Mouse (Mus musculus) lung, embryonic 15.5 days (tissue): ENCODE results near the gene 9130204L05Rik. TPM values are rescaled to one million over a fixed set of nuclear protein-coding genes. Genes with fewer than 3 reads are reported as not detected.

Experiments used
- ATAC-seq: fragments of 200-750 bp; cut with Nextera tagmentation; 2 replicates; pipeline ENCODE4 v1.8.0; 2017; ENCODE audit warnings: moderate number of reproducible peaks, borderline replicate concordance; ENCODE audit not compliant: low FRiP score, low TSS enrichment; ENCODE audit errors: extremely low read depth
- H3K27ac ChIP-seq: fragments of 300-500 bp; sonication (generic); 2 replicates; pipeline ENCODE4 v1.5.1; 2015; ENCODE audit warnings: moderate library complexity, mild to moderate bottlenecking, inconsistent platforms
- H3K27me3 ChIP-seq: fragments of 300-500 bp; sonication (generic); 2 replicates; pipeline ENCODE4 v1.6.1; 2015; ENCODE audit warnings: inconsistent platforms
- H3K36me3 ChIP-seq: fragments of 300-500 bp; sonication (generic); 2 replicates; pipeline ENCODE4 v1.6.1; 2015; ENCODE audit warnings: inconsistent platforms
- H3K4me1 ChIP-seq: fragments of 300-500 bp; sonication (generic); 2 replicates; pipeline ENCODE4 v1.6.1; 2015; ENCODE audit warnings: inconsistent platforms
- H3K4me2 ChIP-seq: fragments of 300-500 bp; sonication (generic); 2 replicates; pipeline ENCODE4 v1.6.1; 2015; ENCODE audit warnings: inconsistent platforms, mild to moderate bottlenecking, moderate library complexity
- H3K4me3 ChIP-seq: fragments of 300-500 bp; sonication (generic); 2 replicates; pipeline ENCODE4 v1.5.1; 2015; ENCODE audit warnings: mild to moderate bottlenecking, inconsistent platforms
- H3K9ac ChIP-seq: fragments of 300-500 bp; sonication (generic); 2 replicates; pipeline ENCODE4 v1.6.1; 2015; ENCODE audit warnings: inconsistent platforms
- H3K9me3 ChIP-seq: fragments of 300-500 bp; sonication (generic); 2 replicates; pipeline ENCODE4 v1.6.1; 2016; ENCODE audit warnings: inconsistent platforms
- WGBS: fragments of 180-500 bp; shearing (Covaris S2); methylation state at CpG from one replicate; pipeline ENCODE4 v1.1.7; 2015; 5-methylcytosine and 5-hydroxymethylcytosine counted together
- polyA plus RNA-seq: library from polyadenylated mRNA; unstranded; fragments of >200 nt; fragmentation: Nextera tagmentation; extraction: Ambion mirVana; gene quantifications from 2 replicates; pipeline ENCODE4 v1.2.1, GENCODE M21; 2015

Gene 9130204L05Rik
- not detected in 2 replicates for polyA plus RNA-seq

DNA sequence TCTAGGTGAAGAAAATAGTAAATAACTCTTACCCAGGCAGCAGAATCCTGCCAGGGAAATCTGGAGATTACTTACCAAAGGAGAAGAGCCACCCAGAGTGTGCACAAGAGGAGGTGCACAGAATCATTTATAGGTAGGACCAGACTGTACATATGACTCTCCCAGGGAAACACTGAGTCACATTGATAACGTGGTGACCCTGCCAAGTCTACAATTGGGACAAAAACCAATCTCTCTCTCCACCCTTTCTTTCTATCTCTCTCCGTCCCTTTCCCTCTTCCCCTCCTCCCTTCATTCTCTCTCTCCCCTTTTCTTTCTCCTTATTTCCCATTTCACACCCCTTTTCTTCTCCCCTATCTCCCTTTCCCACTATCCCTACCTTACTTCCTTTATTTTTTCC is at the start of gene 9130204L05Rik:
Gene 9130204L05Rik, minus strand, starts transcription at position 101 of the 400 bp plus-strand sequence.
- Histone ChIP-seq H3K9me3 (no peaks in the 10 kb centered on the region), H3K27me3 (no peaks in the 10 kb centered on the region), H3K9ac (no peak within 1 kb of the TSS), H3K4me2 (no peak within 1 kb of the TSS), H3K27ac (no peak within 1 kb of the TSS), H3K4me3 (no peak within 1 kb of the TSS), H3K4me1 (no peaks in the 10 kb centered on the region), H3K36me3 (no peaks in the 10 kb centered on the region)
- ATAC-seq, result no peak
- 57% methylated on average over 2 of the region's 2 CpGs for WGBS

GRCm38 (mm10) chr3:91108696-91109095 is 18.1 kb upstream of the 9130204L05Rik start:
- Histone ChIP-seq H3K36me3 (no peaks in the 10 kb centered on the region), H3K4me2 (no peak overlapping the region), H3K9me3 (no peaks in the 10 kb centered on the region), H3K9ac (no peak overlapping the region), H3K4me1 (no peaks in the 10 kb centered on the region), H3K27ac (no peak overlapping the region), H3K4me3 (no peak overlapping the region), H3K27me3 (no peaks in the 10 kb centered on the region)
- no peak for ATAC-seq

GRCm38 (mm10) chr3:91059211-91059610 is 31.4 kb downstream of the 9130204L05Rik start:
- Histone ChIP-seq H3K27me3 (no peaks in the 10 kb centered on the region), H3K36me3 (no peaks in the 10 kb centered on the region), H3K27ac (no peak overlapping the region), H3K9me3 (no peaks in the 10 kb centered on the region), H3K4me1 (no peaks in the 10 kb centered on the region), H3K4me3 (no peak overlapping the region), H3K4me2 (no peak overlapping the region), H3K9ac (no peak overlapping the region)
- ATAC-seq, result no peak
- 0% methylated on average over 1 of the region's 1 CpGs for WGBS

DNA sequence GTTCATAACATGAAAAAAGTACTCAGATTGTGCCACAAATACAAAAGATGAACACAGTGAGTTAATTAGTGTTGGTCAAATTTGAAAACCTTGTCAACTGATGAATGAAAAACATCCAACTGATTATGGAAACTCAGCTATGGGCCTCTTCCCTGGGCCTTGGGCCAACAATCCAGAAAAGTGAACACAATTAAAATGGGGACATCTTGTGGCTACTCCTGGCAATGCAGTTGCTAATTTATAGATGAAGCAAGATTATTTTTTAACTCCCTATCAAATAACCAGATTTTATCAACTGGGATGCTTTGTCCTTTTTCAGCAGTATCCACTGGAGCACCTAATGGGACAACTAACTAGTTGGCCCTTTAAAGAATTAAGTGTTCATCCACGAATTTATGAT is 37.9 kb downstream of the 9130204L05Rik start:
- no peaks in the 10 kb centered on the region for H3K4me1 ChIP-seq
- 13% methylated on average over 1 of the region's 1 CpGs for WGBS
- H3K36me3 ChIP-seq, result no peaks in the 10 kb centered on the region
- H3K27ac ChIP-seq, result no peak overlapping the region
- H3K9ac ChIP-seq, result no peak overlapping the region
- no peak overlapping the region for H3K4me2 ChIP-seq
- H3K9me3 ChIP-seq, result no peaks in the 10 kb centered on the region
- no peaks in the 10 kb centered on the region for H3K27me3 ChIP-seq
- ATAC-seq, result no peak
- H3K4me3 ChIP-seq, result no peak overlapping the region
